Mouse (Mus musculus): ENCODE results near the gene Smim26. TPM values are rescaled to one million over a fixed set of nuclear protein-coding genes. Genes with fewer than 3 reads are reported as not detected.
A peak's percentile ranks its signal among the peaks of the same experiment; 100 is the strongest.

Gene Smim26
- total RNA-seq, 2 experiments from 2014 or later: 65.4 to 67.9 TPM

GRCm38 (mm10) chr2:144635644-144636320 lies 41.9 kb downstream of the Smim26 start:
- DNase-seq: peak; percentile 55 to 71

GRCm38 (mm10) chr2:144637204-144637603 lies 43.4 kb downstream of the Smim26 start:
- intact Hi-C loops (cut with DNase I): loop anchor here (1.0 kb wide), 1 partner anchor 951 kb away; no protein-coding TSS in a partner anchor
- DNase-seq: no peak

More at GRCm38 (mm10) chr2:144635644-144636320, 41.9 kb downstream of the Smim26 start:
- intact Hi-C loops (cut with DNase I): no loop called here

- no peak for DNase-seq
- intact Hi-C loops (cut with DNase I): loop anchor here (1.0 to 2.0 kb wide), 3 partner anchors 231 to 950 kb away; no protein-coding TSS in a partner anchor
Observed at GRCm38 (mm10) chr2:144637671-144638395, 44.0 kb downstream of the Smim26 start.

- intact Hi-C loops (cut with DNase I): loop anchor here (1.0 to 2.0 kb wide), 2 partner anchors 231 to 878 kb away; no protein-coding TSS in a partner anchor
- DNase-seq: peak; percentile 46 to 50
Observed at GRCm38 (mm10) chr2:144638719-144639118, 44.9 kb downstream of the Smim26 start.

GRCm38 (mm10) chr2:144640101-144640500 lies 46.2 kb downstream of the Smim26 start:
- intact Hi-C loops (cut with DNase I): no loop called here

GRCm38 (mm10) chr2:144641991-144642390 lies 48.1 kb downstream of the Smim26 start:
- DNase-seq: peak; percentile 27 to 37
- intact Hi-C loops (cut with DNase I): no loop called here

More at GRCm38 (mm10) chr2:144640101-144640500, 46.2 kb downstream of the Smim26 start:
- no peak for DNase-seq

Small RNA genes within 50 kb of the gene (microRNA-seq; reads per million reads assigned to microRNA genes)
- gene Gm24823: 0 reads per million in 2 experiments

Other genes starting within 250 kb of the Smim26 start
- gene Kat14, start 225.1 kb upstream of the Smim26 start, total RNA-seq (2021): 10 to 100 TPM; 30.3 to 32.5 TPM
- 10 to 100 TPM in 1 of 2 experiments, 1 to 10 TPM in 1; 9.1 to 14.1 TPM for gene Pet117, start 225.1 kb upstream of the Smim26 start, total RNA-seq (2021)
- gene Dzank1, start 66.6 kb upstream of the Smim26 start, total RNA-seq (2021): 1 to 10 TPM; 1.8 to 2.2 TPM
- gene Polr3f, start 66.3 kb upstream of the Smim26 start, total RNA-seq (2021): 10 to 100 TPM; 14.6 to 16.9 TPM
- 10 to 100 TPM; 14.4 to 15.0 TPM for gene Rbbp9, start 43.2 kb upstream of the Smim26 start, total RNA-seq (2021)
- 10 to 100 TPM; 32.4 to 36.6 TPM for gene Sec23b, start 37.8 kb upstream of the Smim26 start, total RNA-seq (2021)
- gene Dtd1, start 5.8 kb downstream of the Smim26 start, total RNA-seq (2021): 10 to 100 TPM; 11.3 to 11.5 TPM
- gene Scp2d1, start 229.6 kb downstream of the Smim26 start, total RNA-seq (2021): not detected

Measured in heart, postnatal 10 days (tissue).